Mouse (Mus musculus) cerebellum, adult 11 months (tissue): ENCODE data around the gene Hist1h4j.

Experiments
- DNase-seq: peaks from one replicate; pipeline ENCODE4 v3.0.0; 2022

The Hist1h4j gene

GRCm38 (mm10) chr13:21782361-21783254 is 47.7 kb downstream of the Hist1h4j start:
- DNase-seq = peak; percentile 24

- peak; percentile 49 for DNase-seq
These were observed 48.4 kb downstream of the Hist1h4j start, which contains the start of gene Hist1h3i for GRCm38 (mm10) chr13:21783255-21783617. TSS of gene Hist1h3i (minus strand) at chr13:21783370.

- peak; percentile 20 for DNase-seq
These were observed 48.9 kb downstream of the Hist1h4j start for GRCm38 (mm10) chr13:21783734-21784161.

GRCm38 (mm10) chr13:21784311-21784710 is 49.4 kb downstream of the Hist1h4j start:
- DNase-seq = no peak
